Comparison of ENCODE assay signal across 23 mouse cellular contexts in genomic region chr14:30016666-30017065, GRCm38 (mm10). TPM values are rescaled to one million over a fixed set of nuclear protein-coding genes. Genes with fewer than 3 reads are reported as not detected.
DNase-seq lines count a peak whose midpoint lies in the region; ATAC-seq and TF ChIP-seq lines count a peak whose summit lies in the region.
"Had no signal": no experiment of that assay in that cellular context is flagged by ENCODE, and none has a peak within 500 bp of the region (broad histone marks: within the 10 kb centered on the region; RNA-seq: fewer than 3 reads in every experiment).

No protein-coding gene starts in this region.

- intact Hi-C loops in left cerebral cortex, postnatal 36 days (cut with DNase I), result no loop called here

- no peaks in the 10 kb centered on the region for H3K27me3 ChIP-seq in kidney, adult 2 months (replicated peaks; ENCODE audit: control insufficient read depth, insufficient read depth, low read length)
- H3K27me3 ChIP-seq: heart, embryonic 13.5 days; hindbrain, embryonic 12.5 days had no signal

- TF ChIP-seq CTCF in kidney, adult 2 months (conservative IDR thresholded peaks at IDR 0.05; ENCODE audit: insufficient read depth, insufficient read length, low read depth, low read length), result no peak

- TF ChIP-seq POLR2A in kidney, adult 2 months (IDR thresholded peaks at IDR 0.05; ENCODE audit: low read depth, low read length), result no peak

- peak overlapping the region; percentile 55 for H3K27ac ChIP-seq in kidney, adult 2 months (ENCODE audit: insufficient read depth, low read depth, low read length)
- H3K27ac ChIP-seq: forebrain, embryonic 10.5 days; gastrocnemius, adult 2 months; heart, embryonic 13.5 days; hindbrain, embryonic 12.5 days had no signal

- H3K4me3 ChIP-seq in kidney, adult 2 months (ENCODE audit: insufficient read depth, low read depth, low read length), result no peak overlapping the region
- H3K4me3 ChIP-seq: forebrain, embryonic 10.5 days; gastrocnemius, adult 2 months; heart, embryonic 13.5 days; hindbrain, embryonic 12.5 days had no signal

- no peaks in the 10 kb centered on the region for H3K36me3 ChIP-seq in kidney, adult 2 months (ENCODE audit: control insufficient read depth, insufficient read depth, low read length)
- H3K36me3 ChIP-seq: forebrain, embryonic 10.5 days; heart, embryonic 13.5 days; hindbrain, embryonic 12.5 days had no signal

- peaks cover 77% of the 10 kb centered on the region for H3K4me1 ChIP-seq in kidney, adult 2 months (ENCODE audit: control insufficient read depth, insufficient read depth, low read length)
- H3K4me1 ChIP-seq: heart, embryonic 13.5 days; hindbrain, embryonic 12.5 days had no signal

- peak; percentile 24; the same call in 1 of the 2 replicates for ATAC-seq in megakaryocyte progenitor cell, adult 5-6 weeks (replicated peaks; ENCODE audit: poor library complexity)
- ATAC-seq: forebrain, embryonic 14.5 days; hindbrain, embryonic 16.5 days had no signal

- 39% methylated on average over 5 of the region's 5 CpGs for WGBS in kidney, adult 2 months

- peak; percentile 54 for DNase-seq in kidney, adult 2 months
- no peak for DNase-seq in kidney, postnatal 25 days
- DNase-seq in 3134 (ENCODE audit: extremely low read depth, insufficient read length, low spot score) (peak; percentile 34), adipocyte (ENCODE audit: low spot score) (peak; percentile 62)
- DNase-seq in left cerebral cortex, postnatal 36 days (ENCODE audit: low spot score in 2 of 2), result no peak
- DNase-seq in right cerebral cortex, postnatal 10 days (ENCODE audit: low spot score in 2 of 2), result no peak
- DNase-seq: adrenal gland, postnatal 10 days; cerebellum, adult 11-12 months; cerebellum, adult 9-10 months; cerebellum, postnatal 25 days; gastrocnemius, adult 2 months; gastrocnemius, postnatal 25 days; heart, adult 11 months; heart, postnatal 4 days had no signal

RNA-seq across cellular contexts. Expression of gene Chdh, which starts 7.8 kb away (rescaled TPM):
- polyA plus RNA-seq in kidney, adult 2 months (2012; rRNA removed), result 112 and 135 TPM in 2 replicates
- 84.2 and 84.7 TPM in 2 replicates for total RNA-seq in megakaryocyte progenitor cell, adult 5-6 weeks (2015)
- 81.5 and 84.5 TPM in 2 replicates for total RNA-seq in megakaryocyte progenitor cell, adult 5-6 weeks (2017)
- 1 to 10 TPM; 1.9 to 2.0 TPM for total RNA-seq in left cerebral cortex, postnatal 36 days (2021)
- total RNA-seq: MEL had no signal
- polyA plus RNA-seq: C2C12; forebrain, embryonic 10.5 days; forebrain, embryonic 14.5 days; heart, postnatal 0 days had no signal

RNA-seq across cellular contexts. Expression of gene Il17rb, which starts 8.0 kb away (rescaled TPM):
- polyA plus RNA-seq in kidney, adult 2 months (2012; rRNA removed), result 6.7 and 7.3 TPM in 2 replicates
- total RNA-seq in megakaryocyte progenitor cell, adult 5-6 weeks (2015), result 7.1 and 8.0 TPM in 2 replicates
- 3.5 and 3.9 TPM in 2 replicates for total RNA-seq in megakaryocyte progenitor cell, adult 5-6 weeks (2017)
- 1 to 10 TPM in 1 of 2 experiments, under 1 TPM in 1; 0.86 to 1.2 TPM for total RNA-seq in left cerebral cortex, postnatal 36 days (2021)
- total RNA-seq: gastrocnemius, adult 2 months had no signal

RNA-seq across cellular contexts. Expression of gene Actr8, which starts 38.5 kb away (rescaled TPM):
- polyA plus RNA-seq in kidney, adult 2 months (2012; rRNA removed), result 20.1 and 22.2 TPM in 2 replicates
- 16.3 and 20.1 TPM in 2 replicates for total RNA-seq in megakaryocyte progenitor cell, adult 5-6 weeks (2015)
- total RNA-seq in megakaryocyte progenitor cell, adult 5-6 weeks (2017), result 27.9 and 29.7 TPM in 2 replicates
- total RNA-seq in left cerebral cortex, postnatal 36 days (2021), result 10 to 100 TPM; 67.2 to 97.4 TPM

RNA-seq across cellular contexts. Expression of gene Selenok, which starts 48.6 kb away (rescaled TPM):
- 49.4 and 68.3 TPM in 2 replicates for polyA plus RNA-seq in kidney, adult 2 months (2012; rRNA removed)
- 80.1 and 88.6 TPM in 2 replicates for total RNA-seq in megakaryocyte progenitor cell, adult 5-6 weeks (2015)
- 217 and 228 TPM in 2 replicates for total RNA-seq in megakaryocyte progenitor cell, adult 5-6 weeks (2017)
- 100 to 1,000 TPM; 119 to 143 TPM for total RNA-seq in left cerebral cortex, postnatal 36 days (2021)

Comparison
In these comparisons a context has a peak if more than half of its experiments do, and no peak if none do; other contexts are left out.
1. DNase-seq: peak in kidney, adult 2 months (single experiment), 3134 (single experiment) and adipocyte (single experiment); none in kidney, postnatal 25 days (0 of 2), left cerebral cortex, postnatal 36 days (0 of 2) and right cerebral cortex, postnatal 10 days (0 of 2).
2. RNA of gene Chdh, which starts 7.8 kb away (total RNA-seq): 81.5 to 84.7 TPM in megakaryocyte progenitor cell, adult 5-6 weeks; 1.9 to 2.0 TPM in left cerebral cortex, postnatal 36 days; every median in the first group is over 10 times any median in the second.